Comparison of ENCODE assay signal across 16 mouse cellular contexts in the genomic region with DNA sequence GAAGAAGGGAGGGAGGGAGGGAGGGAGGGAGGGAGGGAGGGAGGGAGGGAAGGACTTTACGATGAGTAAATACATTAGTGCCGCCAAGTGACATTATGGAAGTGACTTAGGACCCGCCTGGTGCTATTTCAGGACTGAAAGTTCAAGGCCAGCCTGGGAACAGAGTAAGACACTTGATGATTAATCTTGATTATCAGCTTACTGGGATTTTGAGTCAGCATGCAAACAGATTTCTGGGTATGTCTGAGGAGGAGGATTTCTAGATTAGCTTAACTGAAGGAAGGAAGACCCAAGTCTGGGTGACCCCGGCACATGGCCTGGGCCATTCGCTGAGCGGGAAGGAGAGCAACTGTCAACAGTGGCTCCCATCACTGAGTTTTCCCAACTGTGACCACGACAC. TPM values are rescaled to one million over a fixed set of nuclear protein-coding genes. Genes with fewer than 3 reads are reported as not detected.
"Had no signal": no experiment of that assay in that cellular context is flagged by ENCODE, and none has a peak within 500 bp of the region (broad histone marks: within the 10 kb centered on the region; RNA-seq: fewer than 3 reads in every experiment).

No protein-coding gene starts in this region.

- DNase-seq: kidney, postnatal 25 days; layer of hippocampus, adult 9-11 months; liver; lung, postnatal 10 days; midbrain, embryonic 14.5 days; thymus, adult 18-20 months; thymus, postnatal 36 days had no signal

- H3K9me3 ChIP-seq: limb, embryonic 10.5 days; limb, embryonic 13.5 days; liver, embryonic 12.5 days; liver, embryonic 15.5 days; lung, embryonic 15.5 days; megakaryocyte, embryonic 14.5 days; midbrain, embryonic 10.5 days had no signal

- H3K27me3 ChIP-seq: lung, embryonic 15.5 days had no signal

- H3K4me3 ChIP-seq: layer of hippocampus, adult 2 months; limb, embryonic 10.5 days; limb, embryonic 13.5 days; liver, embryonic 12.5 days; liver, embryonic 15.5 days; lung, embryonic 15.5 days; megakaryocyte, embryonic 14.5 days; midbrain, embryonic 10.5 days had no signal

- H3K4me1 ChIP-seq: limb, embryonic 10.5 days; limb, embryonic 13.5 days; liver, embryonic 12.5 days; liver, embryonic 15.5 days; lung, embryonic 15.5 days had no signal

- ATAC-seq: liver, embryonic 12.5 days had no signal

- H3K4me2 ChIP-seq: limb, embryonic 13.5 days; liver, embryonic 12.5 days; liver, embryonic 15.5 days; lung, embryonic 15.5 days had no signal

- H3K27ac ChIP-seq: kidney, postnatal 0 days; layer of hippocampus, adult 2 months; limb, embryonic 10.5 days; limb, embryonic 13.5 days; liver, embryonic 12.5 days; liver, embryonic 15.5 days; lung, embryonic 15.5 days; midbrain, embryonic 10.5 days had no signal

- H3K9ac ChIP-seq: limb, embryonic 13.5 days; liver, embryonic 12.5 days; liver, embryonic 15.5 days; lung, embryonic 15.5 days had no signal

RNA-seq across cellular contexts. Expression of a gene that starts 25.6 kb away (rescaled TPM):
- polyA plus RNA-seq: liver, embryonic 12.5 days; liver, embryonic 15.5 days; midbrain, embryonic 14.5 days had no signal
